Mouse (Mus musculus): Measurements from ENCODE around the gene 9230112D13Rik. TPM values are rescaled to one million over a fixed set of nuclear protein-coding genes. Genes with fewer than 3 reads are reported as not detected.
A peak's percentile ranks its signal among the peaks of the same experiment; 100 is the strongest.

Gene 9230112D13Rik
- polyA plus RNA-seq, 1 experiment from 2014 or later = not detected

DNA sequence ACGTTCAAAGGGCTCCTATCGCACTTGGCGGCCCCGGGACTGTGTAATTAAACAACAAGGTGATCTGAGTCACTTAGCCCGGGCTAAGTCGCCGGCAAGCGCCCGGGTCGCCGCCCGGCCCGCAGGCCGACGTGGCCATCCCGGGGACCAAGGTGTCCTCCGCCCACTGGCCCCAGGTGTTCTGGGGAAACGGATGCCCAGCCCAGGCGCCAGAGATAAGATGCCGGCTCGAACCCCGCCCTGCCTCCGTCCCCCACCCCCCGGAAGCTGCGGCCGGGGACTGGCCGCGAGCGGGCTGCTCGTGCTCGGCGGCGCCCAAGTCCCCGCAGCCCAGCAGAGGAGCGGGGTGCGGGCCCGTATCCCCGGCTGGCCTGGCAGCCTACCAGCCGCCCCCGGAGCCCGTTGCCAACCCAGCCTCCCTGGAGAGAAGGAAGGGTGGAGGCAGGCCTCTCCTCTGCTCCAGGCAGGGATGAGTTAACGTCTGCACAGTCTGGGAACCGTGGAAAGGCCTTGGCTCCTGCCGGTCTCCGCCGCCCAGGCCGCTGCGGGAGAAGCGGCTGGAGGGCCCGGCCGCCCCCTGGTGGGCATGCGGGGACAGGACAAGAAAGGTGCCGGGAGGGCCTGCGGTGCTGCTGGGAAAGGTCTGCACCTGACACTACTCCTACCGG lies 26.5 kb upstream of the 9230112D13Rik start:
- H3K36me3 ChIP-seq (ENCODE audit: control insufficient read depth, insufficient read depth, low read length) = no peaks in the 10 kb centered on the region
- H3K4me3 ChIP-seq (ENCODE audit: low read depth, low read length) = peak overlapping the region; percentile 81
- peak; percentile 96 for ATAC-seq (ENCODE audit: low FRiP score)
- H3K4me1 ChIP-seq (replicated peaks; ENCODE audit: control insufficient read depth, insufficient read depth, low read length) = peaks cover 2% of the 10 kb centered on the region; the same call in 1 of the 2 replicates
- H3K4me2 ChIP-seq (replicated peaks; ENCODE audit: low read depth, low read length) = peak overlapping the region; percentile 88
- H3K27ac ChIP-seq (ENCODE audit: low read depth, low read length) = peak overlapping the region; percentile 67
- peak overlapping the region; percentile 90 for H3K9ac ChIP-seq (ENCODE audit: low read depth, low read length)
- WGBS = under 1% methylated on average over 55 of the region's 55 CpGs
- no peaks in the 10 kb centered on the region for H3K9me3 ChIP-seq (ENCODE audit: control insufficient read depth, low read length)
- H3K27me3 ChIP-seq (ENCODE audit: control insufficient read depth, insufficient read depth, low read length) = no peaks in the 10 kb centered on the region; the same call in 1 of the 2 replicates
- peak; percentile 93 for DNase-seq (ENCODE audit: low spot score)

- peak overlapping the region; percentile 88 for H3K4me2 ChIP-seq (replicated peaks; ENCODE audit: low read depth, low read length)
- H3K27ac ChIP-seq (ENCODE audit: low read depth, low read length) = no peak overlapping the region
- no peaks in the 10 kb centered on the region for H3K9me3 ChIP-seq (ENCODE audit: control insufficient read depth, low read length)
- WGBS = 1% methylated on average over 23 of the region's 27 CpGs
- H3K9ac ChIP-seq (ENCODE audit: low read depth, low read length) = peak overlapping the region; percentile 90
- no peaks in the 10 kb centered on the region; the same call in 1 of the 2 replicates for H3K27me3 ChIP-seq (ENCODE audit: control insufficient read depth, insufficient read depth, low read length)
- DNase-seq (ENCODE audit: low spot score) (peak; percentile 75), ATAC-seq (ENCODE audit: low FRiP score) (peak; percentile 59)
- no peaks in the 10 kb centered on the region for H3K36me3 ChIP-seq (ENCODE audit: control insufficient read depth, insufficient read depth, low read length)
- H3K4me1 ChIP-seq (replicated peaks; ENCODE audit: control insufficient read depth, insufficient read depth, low read length) = peaks cover 2% of the 10 kb centered on the region; the same call in 1 of the 2 replicates
- peak overlapping the region; percentile 81 for H3K4me3 ChIP-seq (ENCODE audit: low read depth, low read length)
Observed at GRCm38 (mm10) chr14:34548391-34549001, 25.9 kb upstream of the 9230112D13Rik start.

DNA sequence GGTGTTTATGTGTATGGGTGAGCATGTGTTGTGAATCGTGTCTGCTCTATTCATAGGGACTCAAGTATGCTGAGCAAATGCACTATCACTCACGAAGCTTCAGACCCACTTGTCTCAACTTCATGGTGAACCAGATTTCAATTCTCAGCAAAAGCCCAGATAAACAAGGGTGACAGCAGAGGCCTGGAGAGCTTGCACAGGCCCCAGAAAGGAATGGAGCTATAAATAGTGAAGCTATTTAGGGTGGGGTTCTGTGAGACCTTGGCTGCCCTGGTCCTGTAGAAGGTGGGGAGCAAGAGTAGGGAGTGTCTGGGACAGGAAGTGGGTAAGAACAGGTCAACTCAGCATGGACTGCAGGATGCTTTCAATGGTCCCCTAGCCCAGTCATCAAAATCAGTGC lies 21.9 kb upstream of the 9230112D13Rik start:
- H3K9ac ChIP-seq (ENCODE audit: low read depth, low read length) = no peak overlapping the region
- no peak overlapping the region for H3K4me3 ChIP-seq (ENCODE audit: low read depth, low read length)
- ATAC-seq (ENCODE audit: low FRiP score) = no peak
- H3K36me3 ChIP-seq (ENCODE audit: control insufficient read depth, insufficient read depth, low read length) = no peaks in the 10 kb centered on the region
- H3K27ac ChIP-seq (ENCODE audit: low read depth, low read length) = no peak overlapping the region
- H3K9me3 ChIP-seq (ENCODE audit: control insufficient read depth, low read length) = no peaks in the 10 kb centered on the region
- 91% methylated on average over 2 of the region's 2 CpGs for WGBS
- H3K27me3 ChIP-seq (ENCODE audit: control insufficient read depth, insufficient read depth, low read length) = no peaks in the 10 kb centered on the region; the same call in 1 of the 2 replicates
- H3K4me2 ChIP-seq (replicated peaks; ENCODE audit: low read depth, low read length) = no peak overlapping the region
- DNase-seq (ENCODE audit: low spot score) = no peak
- H3K4me1 ChIP-seq (replicated peaks; ENCODE audit: control insufficient read depth, insufficient read depth, low read length) = peaks cover 2% of the 10 kb centered on the region; the same call in 1 of the 2 replicates

GRCm38 (mm10) chr14:34544001-34544400 lies 21.4 kb upstream of the 9230112D13Rik start:
- H3K36me3 ChIP-seq (ENCODE audit: control insufficient read depth, insufficient read depth, low read length) = no peaks in the 10 kb centered on the region

GRCm38 (mm10) chr14:34543596-34543995 lies 21.0 kb upstream of the 9230112D13Rik start:
- WGBS = 79% methylated on average over 6 of the region's 6 CpGs
- Histone ChIP-seq H3K27ac (ENCODE audit: low read depth, low read length) (no peak overlapping the region), H3K9ac (ENCODE audit: low read depth, low read length) (no peak overlapping the region), H3K4me1 (replicated peaks; ENCODE audit: control insufficient read depth, insufficient read depth, low read length) (peaks cover 2% of the 10 kb centered on the region; the same call in 1 of the 2 replicates), H3K4me3 (ENCODE audit: low read depth, low read length) (no peak overlapping the region), H3K36me3 (ENCODE audit: control insufficient read depth, insufficient read depth, low read length) (no peaks in the 10 kb centered on the region), H3K9me3 (ENCODE audit: control insufficient read depth, low read length) (no peaks in the 10 kb centered on the region), H3K4me2 (replicated peaks; ENCODE audit: low read depth, low read length) (no peak overlapping the region), H3K27me3 (ENCODE audit: control insufficient read depth, insufficient read depth, low read length) (no peaks in the 10 kb centered on the region; the same call in 1 of the 2 replicates)
- DNase-seq (ENCODE audit: low spot score) (no peak), ATAC-seq (ENCODE audit: low FRiP score) (no peak)

More at GRCm38 (mm10) chr14:34544001-34544400, 21.4 kb upstream of the 9230112D13Rik start:
- peaks cover 2% of the 10 kb centered on the region; the same call in 1 of the 2 replicates for H3K4me1 ChIP-seq (replicated peaks; ENCODE audit: control insufficient read depth, insufficient read depth, low read length)
- H3K27me3 ChIP-seq (ENCODE audit: control insufficient read depth, insufficient read depth, low read length) = no peaks in the 10 kb centered on the region; the same call in 1 of the 2 replicates
- WGBS = 85% methylated on average over 6 of the region's 6 CpGs
- H3K9me3 ChIP-seq (ENCODE audit: control insufficient read depth, low read length) = no peaks in the 10 kb centered on the region
- no peak overlapping the region for H3K4me2 ChIP-seq (replicated peaks; ENCODE audit: low read depth, low read length)
- H3K9ac ChIP-seq (ENCODE audit: low read depth, low read length) = no peak overlapping the region
- no peak overlapping the region for H3K4me3 ChIP-seq (ENCODE audit: low read depth, low read length)
- DNase-seq (ENCODE audit: low spot score) (no peak), ATAC-seq (ENCODE audit: low FRiP score) (no peak)
- H3K27ac ChIP-seq (ENCODE audit: low read depth, low read length) = no peak overlapping the region

DNA sequence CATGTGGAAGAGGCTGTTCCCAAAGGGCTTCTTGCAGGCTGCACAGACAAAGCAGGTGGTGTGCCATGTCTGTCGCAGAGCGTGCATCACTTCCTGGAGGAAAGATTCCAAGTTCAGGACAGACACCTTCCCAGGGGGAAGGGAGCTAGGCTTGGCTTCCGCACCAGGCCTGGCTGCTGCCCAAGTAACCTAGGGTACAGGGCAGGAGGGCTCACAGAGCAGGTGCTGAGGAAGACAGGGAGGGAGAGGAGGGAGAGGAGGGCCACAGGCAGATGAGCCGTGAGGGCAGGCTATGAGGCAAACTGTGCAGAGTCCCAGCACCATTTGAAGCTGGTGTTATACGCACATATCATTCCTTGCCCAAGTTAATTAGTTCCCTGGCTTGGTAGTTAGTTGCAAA lies 19.3 kb upstream of the 9230112D13Rik start:
- no peak for ATAC-seq (ENCODE audit: low FRiP score)

GRCm38 (mm10) chr14:34540685-34541162 lies 18.1 kb upstream of the 9230112D13Rik start:
- no peaks in the 10 kb centered on the region; the same call in 1 of the 2 replicates for H3K27me3 ChIP-seq (ENCODE audit: control insufficient read depth, insufficient read depth, low read length)
- ATAC-seq (ENCODE audit: low FRiP score) (peak; percentile 49), DNase-seq (ENCODE audit: low spot score) (peak; percentile 29)
- H3K9me3 ChIP-seq (ENCODE audit: control insufficient read depth, low read length) = no peaks in the 10 kb centered on the region
- 14% methylated on average over 16 of the region's 17 CpGs for WGBS
- H3K27ac ChIP-seq (ENCODE audit: low read depth, low read length) = no peak overlapping the region
- H3K4me1 ChIP-seq (replicated peaks; ENCODE audit: control insufficient read depth, insufficient read depth, low read length) = no peaks in the 10 kb centered on the region
- H3K4me2 ChIP-seq (replicated peaks; ENCODE audit: low read depth, low read length) = peak overlapping the region; percentile 14; the same call in 1 of the 2 replicates
- no peak overlapping the region for H3K4me3 ChIP-seq (ENCODE audit: low read depth, low read length)
- H3K9ac ChIP-seq (ENCODE audit: low read depth, low read length) = no peak overlapping the region
- H3K36me3 ChIP-seq (ENCODE audit: control insufficient read depth, insufficient read depth, low read length) = no peaks in the 10 kb centered on the region

More for the DNA sequence above, 19.3 kb upstream of the 9230112D13Rik start:
- DNase-seq (ENCODE audit: low spot score) = no peak
- H3K27ac ChIP-seq (ENCODE audit: low read depth, low read length) = no peak overlapping the region
- H3K36me3 ChIP-seq (ENCODE audit: control insufficient read depth, insufficient read depth, low read length) = no peaks in the 10 kb centered on the region
- H3K4me3 ChIP-seq (ENCODE audit: low read depth, low read length) = no peak overlapping the region
- WGBS = 91% methylated on average over 5 of the region's 5 CpGs
- no peak overlapping the region for H3K9ac ChIP-seq (ENCODE audit: low read depth, low read length)
- no peaks in the 10 kb centered on the region; the same call in 1 of the 2 replicates for H3K27me3 ChIP-seq (ENCODE audit: control insufficient read depth, insufficient read depth, low read length)
- H3K9me3 ChIP-seq (ENCODE audit: control insufficient read depth, low read length) = no peaks in the 10 kb centered on the region
- H3K4me2 ChIP-seq (replicated peaks; ENCODE audit: low read depth, low read length) = no peak overlapping the region
- no peaks in the 10 kb centered on the region for H3K4me1 ChIP-seq (replicated peaks; ENCODE audit: control insufficient read depth, insufficient read depth, low read length)

DNA sequence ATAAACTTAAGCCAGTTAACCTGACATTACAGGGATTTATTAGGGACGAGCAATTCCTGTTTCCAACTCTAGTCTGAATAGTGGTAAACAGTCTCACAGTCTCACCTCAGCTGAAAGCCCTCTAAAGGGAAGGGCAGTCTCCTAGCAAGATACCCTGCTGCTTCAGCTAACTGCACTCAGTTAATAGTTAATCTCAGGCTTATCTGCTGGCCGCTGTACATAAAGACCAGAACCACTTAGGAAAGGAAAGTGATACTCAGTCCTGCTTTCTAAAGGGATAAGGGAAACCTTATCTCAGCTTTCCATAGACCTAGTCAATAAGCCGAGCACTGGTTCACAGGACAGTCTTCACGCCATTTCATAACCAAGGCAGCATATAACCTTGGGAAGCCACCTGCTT lies 13.3 kb upstream of the 9230112D13Rik start:
- Histone ChIP-seq H3K9ac (ENCODE audit: low read depth, low read length) (no peak overlapping the region), H3K27me3 (ENCODE audit: control insufficient read depth, insufficient read depth, low read length) (no peaks in the 10 kb centered on the region), H3K4me1 (replicated peaks; ENCODE audit: control insufficient read depth, insufficient read depth, low read length) (no peaks in the 10 kb centered on the region), H3K4me3 (ENCODE audit: low read depth, low read length) (no peak overlapping the region), H3K4me2 (replicated peaks; ENCODE audit: low read depth, low read length) (no peak overlapping the region), H3K27ac (ENCODE audit: low read depth, low read length) (no peak overlapping the region), H3K36me3 (ENCODE audit: control insufficient read depth, insufficient read depth, low read length) (no peaks in the 10 kb centered on the region), H3K9me3 (ENCODE audit: control insufficient read depth, low read length) (no peaks in the 10 kb centered on the region)
- ATAC-seq (ENCODE audit: low FRiP score) = no peak
- 68% methylated on average over 4 of the region's 4 CpGs for WGBS
- no peak for DNase-seq (ENCODE audit: low spot score)
